Mouse (Mus musculus) liver, adult 2 months (tissue): Measurements from ENCODE around the gene Crocc2. TPM values are rescaled to one million over a fixed set of nuclear protein-coding genes. Genes with fewer than 3 reads are reported as not detected.
A peak's percentile ranks its signal among the peaks of the same experiment; 100 is the strongest.

ENCODE experiments used
- DNase-seq: peaks from one replicate; pipeline ENCODE4 v3.0.0-alpha.2; 2011; ENCODE audit warnings: low read depth, low spot score; ENCODE audit errors: extremely low read depth
- H3K27ac ChIP-seq: fragments of 200-500 bp; replicated peaks from 2 replicates; pipeline ENCODE4 v1.5.1; 2012; ENCODE audit warnings: low read depth, mild to moderate bottlenecking, control low read depth, inconsistent platforms, low read length; ENCODE audit not compliant: insufficient read depth
- H3K27me3 ChIP-seq: fragments of 200-500 bp; 2 replicates; pipeline ENCODE4 v1.6.1; 2012; ENCODE audit warnings: mild to moderate bottlenecking, moderate library complexity, low read length, inconsistent platforms; ENCODE audit not compliant: control insufficient read depth, insufficient read depth
- H3K36me3 ChIP-seq: fragments of 200-500 bp; 2 replicates; pipeline ENCODE4 v1.6.1; 2012; ENCODE audit warnings: low read length, inconsistent platforms; ENCODE audit not compliant: control insufficient read depth, insufficient read depth
- H3K4me1 ChIP-seq: fragments of 200-500 bp; 2 replicates; pipeline ENCODE4 v1.6.1; 2011; ENCODE audit warnings: low read length; ENCODE audit not compliant: control insufficient read depth, insufficient read depth
- H3K4me3 ChIP-seq: fragments of 200-500 bp; 2 replicates; pipeline ENCODE4 v1.5.1; 2011; ENCODE audit warnings: low read depth, mild to moderate bottlenecking, control low read depth, low read length, moderate library complexity; ENCODE audit not compliant: insufficient read depth
- H3K79me2 ChIP-seq: fragments of 200-500 bp; 2 replicates; pipeline ENCODE4 v1.6.1; 2012; ENCODE audit warnings: inconsistent platforms, mild to moderate bottlenecking, low read length, moderate library complexity; ENCODE audit not compliant: control insufficient read depth, insufficient read depth
- H3K9ac ChIP-seq: fragments of 200-500 bp; 2 replicates; pipeline ENCODE4 v1.6.1; 2012; ENCODE audit warnings: low read depth, mild to moderate bottlenecking, control low read depth, inconsistent platforms, low read length
- CTCF ChIP-seq: fragments of 200-500 bp; IDR thresholded peaks from 2 replicates; pipeline ENCODE4 v1.5.1; 2011; ENCODE audit warnings: low read depth, low read length, control low read depth
- POLR2A ChIP-seq: fragments of 200-500 bp; IDR thresholded peaks from 2 replicates; pipeline ENCODE4 v1.6.1; 2011; ENCODE audit warnings: low read length, control low read depth; ENCODE audit not compliant: insufficient read depth; ENCODE audit errors: extremely low read depth
- WGBS: fragments of 180-500 bp; shearing (Covaris S2); methylation state at CpG from one replicate; pipeline ENCODE4 v1.1.7; 2018; 5-methylcytosine and 5-hydroxymethylcytosine counted together
- polyA plus RNA-seq: library from polyadenylated mRNA; depleted of rRNA; stranded (reverse); fragments of >200 nt; gene quantifications from 2 replicates; pipeline ENCODE4 v1.2.3, GENCODE M21; 2012
- total RNA-seq: library from RNA; depleted of rRNA; stranded (reverse); fragments of >200 nt; gene quantifications from 2 replicates; pipeline ENCODE4 v1.2.3, GENCODE M21; 2014

Crocc2 gene
- total and polyA plus RNA-seq, 2 experiments = not detected

GRCm38 (mm10) chr1:93225226-93225625 lies 56.7 kb downstream of the Crocc2 start:
- WGBS = 62% methylated on average over 4 of the region's 4 CpGs

DNA sequence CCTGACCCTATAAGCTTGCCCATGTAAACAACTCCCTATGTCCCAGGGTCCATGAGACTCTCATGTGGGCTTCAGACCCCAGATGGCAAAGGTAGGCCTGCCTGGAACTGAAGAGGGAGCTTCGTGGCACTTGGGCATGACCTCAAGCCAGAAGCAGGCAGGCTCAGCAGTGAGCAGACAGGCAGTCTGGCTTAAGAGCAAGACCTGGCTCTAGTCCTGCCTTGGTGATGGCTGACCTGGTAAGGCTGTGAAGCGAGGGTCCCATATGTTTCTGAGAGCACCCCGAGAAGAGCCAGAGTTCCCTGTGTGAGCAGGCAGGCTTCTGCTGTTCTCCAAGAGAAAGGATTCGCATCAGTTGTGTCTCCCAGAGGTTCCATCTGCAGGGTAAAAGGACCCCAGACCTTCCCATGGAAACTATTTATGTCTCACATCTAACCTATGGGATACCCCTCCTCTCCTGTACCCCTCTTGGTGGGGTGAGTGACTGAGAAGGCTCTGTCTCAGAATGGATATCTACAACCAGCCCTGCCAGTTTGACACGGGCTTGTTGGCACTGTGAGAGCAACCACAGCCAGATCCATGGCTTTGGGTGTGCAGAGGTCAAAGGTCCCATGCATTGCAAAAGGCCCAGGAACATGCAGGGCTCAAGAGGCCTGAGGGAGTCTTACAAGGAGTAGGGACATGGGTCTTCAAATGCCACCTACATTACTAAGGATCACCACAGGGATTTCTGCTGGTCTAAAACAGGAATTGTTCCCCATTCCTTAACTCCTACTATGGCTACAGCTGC lies 57.4 kb downstream of the Crocc2 start:
- H3K36me3 ChIP-seq = no peaks in the 10 kb centered on the region
- DNase-seq = peak; percentile 83
- WGBS = 65% methylated on average over 5 of the region's 5 CpGs

More at GRCm38 (mm10) chr1:93225226-93225625, 56.7 kb downstream of the Crocc2 start:
- Histone ChIP-seq H3K9ac (no peak overlapping the region), H3K4me3 (no peak overlapping the region), H3K4me1 (no peaks in the 10 kb centered on the region), H3K27me3 (no peaks in the 10 kb centered on the region), H3K36me3 (no peaks in the 10 kb centered on the region), H3K27ac (no peak overlapping the region), H3K79me2 (no peaks in the 10 kb centered on the region)
- no peak for DNase-seq
- TF ChIP-seq CTCF (no peak), POLR2A (no peak)

DNA sequence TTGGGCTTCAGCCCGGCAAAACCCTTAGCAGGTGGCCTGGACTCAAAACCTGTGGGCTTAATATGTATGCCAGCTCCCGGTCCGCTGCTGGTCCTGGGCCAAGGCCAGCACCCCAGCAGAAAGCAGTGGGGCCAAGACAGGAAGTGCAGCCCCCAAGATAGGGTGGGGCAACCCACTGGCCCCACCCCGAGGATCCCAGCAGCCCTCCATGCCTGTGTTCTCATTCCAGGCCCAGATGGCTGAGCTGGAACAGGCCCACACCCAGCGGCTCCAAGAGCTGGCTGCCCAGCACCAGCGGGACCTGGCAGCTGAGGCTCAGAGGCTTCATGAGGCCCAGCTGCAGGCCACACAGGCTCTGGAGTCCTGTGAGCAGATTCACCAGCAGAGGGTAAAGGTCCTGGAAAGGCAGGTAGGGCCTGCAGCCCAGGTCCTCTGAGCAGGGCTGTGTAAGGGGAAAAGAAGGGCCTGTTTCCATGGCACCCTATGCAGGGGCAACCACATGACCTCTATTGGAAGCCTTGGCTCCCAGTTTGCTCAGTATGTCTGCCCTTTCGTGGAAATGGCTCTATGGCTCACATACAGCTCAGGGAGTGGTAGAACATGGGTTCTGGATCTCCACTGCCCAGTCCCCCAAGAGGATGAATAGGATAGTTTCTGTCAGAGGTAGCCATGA lies 58.9 kb downstream of the Crocc2 start:
- no peak overlapping the region for H3K27ac ChIP-seq
- H3K4me1 ChIP-seq = no peaks in the 10 kb centered on the region
- no peak for DNase-seq
- no peak overlapping the region for H3K4me3 ChIP-seq
- WGBS = 79% methylated on average over 7 of the region's 7 CpGs
- no peaks in the 10 kb centered on the region for H3K36me3 ChIP-seq
- TF ChIP-seq CTCF = no peak
- no peak for TF ChIP-seq POLR2A
- H3K79me2 ChIP-seq = no peaks in the 10 kb centered on the region
- no peak overlapping the region for H3K9ac ChIP-seq
- H3K27me3 ChIP-seq = no peaks in the 10 kb centered on the region

More for the DNA sequence above, 57.4 kb downstream of the Crocc2 start:
- Histone ChIP-seq H3K9ac (no peak overlapping the region), H3K4me1 (no peaks in the 10 kb centered on the region), H3K27me3 (no peaks in the 10 kb centered on the region), H3K4me3 (no peak overlapping the region), H3K79me2 (no peaks in the 10 kb centered on the region), H3K27ac (no peak overlapping the region)
- TF ChIP-seq CTCF (no peak), POLR2A (no peak)

DNA sequence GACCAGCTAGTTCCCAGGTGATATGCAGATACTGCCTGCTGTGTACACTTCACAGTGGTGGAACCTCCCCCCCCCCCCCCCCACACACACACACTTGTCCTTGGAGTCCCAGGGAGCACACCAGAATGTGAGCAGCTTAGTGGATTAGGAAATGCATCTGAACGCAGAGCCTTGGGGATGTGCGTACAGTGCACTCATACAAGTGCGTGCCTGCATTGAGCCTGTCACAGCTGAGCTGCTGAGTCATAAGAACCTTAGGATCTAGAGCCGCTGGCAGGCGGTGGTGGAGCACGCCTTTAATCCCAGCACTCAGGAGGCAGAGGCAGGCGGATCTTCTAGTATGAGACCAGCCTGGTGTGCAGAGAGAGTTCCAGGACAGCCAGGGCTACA lies 59.4 kb downstream of the Crocc2 start:
- WGBS = 96% methylated on average over 7 of the region's 7 CpGs

DNA sequence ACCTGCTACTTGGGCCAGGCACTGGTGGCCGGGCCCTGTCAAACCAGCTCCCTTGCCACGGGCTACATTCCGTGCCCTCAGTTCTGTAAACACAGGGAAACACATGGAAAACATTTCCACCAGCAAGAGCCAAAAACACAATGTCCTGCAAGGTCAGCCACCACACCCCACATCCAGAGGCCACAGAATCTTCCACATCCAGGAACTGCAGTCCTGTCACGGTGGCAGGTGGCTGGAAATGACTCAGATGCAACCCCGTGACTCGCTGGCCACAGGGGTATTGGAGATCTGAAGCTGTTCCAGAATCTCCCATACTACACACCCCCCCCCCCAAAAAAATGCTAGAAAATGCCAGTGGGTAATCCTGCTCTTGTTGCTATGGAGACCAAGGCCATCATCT lies 60.7 kb downstream of the Crocc2 start:
- Histone ChIP-seq H3K36me3 (no peaks in the 10 kb centered on the region), H3K27me3 (no peaks in the 10 kb centered on the region), H3K9ac (no peak overlapping the region), H3K4me3 (no peak overlapping the region), H3K4me1 (no peaks in the 10 kb centered on the region), H3K79me2 (no peaks in the 10 kb centered on the region), H3K27ac (no peak overlapping the region)
- DNase-seq = peak; percentile 54
- 52% methylated on average over 6 of the region's 6 CpGs for WGBS
- TF ChIP-seq CTCF = no peak
- no peak for TF ChIP-seq POLR2A

More for the DNA sequence above, 59.4 kb downstream of the Crocc2 start:
- Histone ChIP-seq H3K4me3 (no peak overlapping the region), H3K27me3 (no peaks in the 10 kb centered on the region), H3K79me2 (no peaks in the 10 kb centered on the region), H3K27ac (no peak overlapping the region), H3K4me1 (no peaks in the 10 kb centered on the region), H3K9ac (no peak overlapping the region), H3K36me3 (no peaks in the 10 kb centered on the region)
- DNase-seq = no peak
- no peak for TF ChIP-seq POLR2A
- no peak for TF ChIP-seq CTCF

- DNase-seq = no peak
These were observed 61.1 kb downstream of the Crocc2 start for GRCm38 (mm10) chr1:93229626-93230025.

More at GRCm38 (mm10) chr1:93229626-93230025, 61.1 kb downstream of the Crocc2 start:
- Histone ChIP-seq H3K79me2 (no peaks in the 10 kb centered on the region), H3K9ac (no peak overlapping the region), H3K27me3 (no peaks in the 10 kb centered on the region), H3K4me3 (no peak overlapping the region), H3K4me1 (no peaks in the 10 kb centered on the region), H3K27ac (no peak overlapping the region), H3K36me3 (no peaks in the 10 kb centered on the region)
- TF ChIP-seq POLR2A = no peak
- TF ChIP-seq CTCF = no peak
- 82% methylated on average over 4 of the region's 4 CpGs for WGBS
